Mouse (Mus musculus) right cerebral cortex, postnatal 4 days (tissue): ENCODE data around the gene Tbc1d16.

Source experiments
- DNase-seq: peaks from one replicate; pipeline ENCODE4 v3.0.0-alpha.2; 2022

The Tbc1d16 gene

DNA sequence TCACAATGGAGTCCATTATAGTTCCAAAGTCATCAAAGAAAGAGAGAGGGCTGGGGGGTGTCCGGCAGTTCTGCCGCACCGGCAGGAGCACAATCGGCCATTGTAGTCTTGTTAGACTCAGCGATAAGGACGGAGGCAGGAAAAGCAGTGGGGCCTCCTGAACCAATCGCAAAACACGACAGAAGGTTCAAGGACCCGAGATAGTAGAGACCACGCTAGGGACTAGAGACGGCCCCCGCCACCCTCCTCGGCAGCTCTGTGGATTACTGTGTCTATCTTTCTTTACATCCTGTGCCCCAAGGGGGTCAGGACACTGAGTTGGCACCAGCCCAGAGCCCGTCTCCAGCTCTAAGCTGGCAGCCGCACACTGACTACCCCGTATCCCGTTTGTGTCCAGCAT lies 93.7 kb downstream of the Tbc1d16 start:
- DNase-seq: peak; percentile 34

DNA sequence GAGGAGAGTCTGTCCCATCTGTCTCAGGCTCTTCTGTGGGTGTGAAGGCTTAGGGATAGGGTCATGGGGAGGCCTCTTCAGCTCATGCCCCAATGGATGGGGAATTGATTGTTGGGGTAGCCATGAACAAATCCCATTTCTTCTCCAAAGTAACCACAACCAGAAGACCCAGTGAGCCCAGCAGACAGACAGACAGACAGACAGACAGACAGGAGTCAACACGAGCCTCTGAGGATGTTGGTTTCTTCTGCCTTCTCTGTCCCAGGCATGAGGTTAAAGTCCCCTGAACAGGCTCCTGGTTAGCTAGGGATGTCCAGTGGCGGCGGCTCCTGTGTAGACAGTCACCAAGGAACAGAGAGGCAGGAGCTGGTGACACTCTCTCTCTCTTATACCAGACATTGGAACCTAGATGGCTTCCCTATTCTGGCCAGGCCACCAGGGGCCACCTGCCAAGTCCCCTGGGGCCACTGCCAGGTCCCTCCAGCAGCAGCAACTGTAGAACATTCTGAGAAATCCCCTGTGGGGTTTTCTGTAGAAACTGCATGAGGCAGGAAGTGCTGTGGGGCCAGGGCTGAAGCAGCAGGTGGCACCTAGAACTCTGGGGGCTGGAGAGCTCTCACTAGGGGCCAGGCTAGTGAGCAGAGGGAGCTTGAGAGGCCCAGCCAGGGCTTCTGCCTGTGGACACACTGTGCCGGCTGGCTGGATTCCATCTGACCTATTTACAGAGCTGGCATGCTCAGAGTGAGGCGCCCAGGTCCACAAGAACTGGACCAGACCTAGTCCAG lies 94.7 kb downstream of the Tbc1d16 start:
- DNase-seq: peak; percentile 58

DNA sequence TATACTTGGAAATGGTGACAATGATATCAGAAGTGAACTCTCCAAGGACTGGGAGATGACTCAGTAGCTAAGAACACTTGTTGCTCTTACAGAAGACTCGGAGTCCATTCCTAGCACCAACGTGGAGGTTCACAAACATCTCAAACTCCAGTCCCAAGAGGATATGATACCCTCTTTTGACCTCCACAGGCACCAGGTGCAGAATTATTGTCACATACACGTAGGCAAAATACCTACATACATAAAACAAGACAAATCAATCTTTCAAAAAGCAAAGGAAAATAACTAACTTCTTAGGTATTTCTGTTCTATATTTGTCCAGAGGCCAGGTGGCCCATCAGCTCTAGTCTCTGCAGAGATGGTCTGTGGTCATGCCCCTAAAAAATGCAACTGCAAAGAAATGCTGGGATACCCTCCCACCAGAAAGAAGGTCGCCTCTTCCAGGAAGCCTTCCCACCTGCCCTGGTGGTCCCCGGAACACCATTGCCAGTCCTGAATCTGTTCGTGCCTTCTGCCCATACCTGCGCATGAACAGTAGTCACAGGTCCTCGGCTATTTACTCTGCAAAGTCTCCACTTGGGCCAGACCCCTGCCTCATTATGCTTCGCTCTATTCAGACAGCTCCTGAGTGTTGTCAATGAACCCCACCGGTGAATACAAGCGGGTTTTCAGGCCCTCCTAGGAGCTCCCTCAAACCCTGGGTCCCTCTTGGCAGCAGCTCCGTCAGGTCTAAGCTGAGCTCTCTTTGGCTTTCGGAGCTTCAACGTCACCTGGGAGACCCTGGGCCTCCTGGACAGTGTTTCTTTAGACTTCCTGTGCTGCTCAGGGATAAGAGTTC lies 95.9 kb downstream of the Tbc1d16 start:
- DNase-seq: no peak

DNA sequence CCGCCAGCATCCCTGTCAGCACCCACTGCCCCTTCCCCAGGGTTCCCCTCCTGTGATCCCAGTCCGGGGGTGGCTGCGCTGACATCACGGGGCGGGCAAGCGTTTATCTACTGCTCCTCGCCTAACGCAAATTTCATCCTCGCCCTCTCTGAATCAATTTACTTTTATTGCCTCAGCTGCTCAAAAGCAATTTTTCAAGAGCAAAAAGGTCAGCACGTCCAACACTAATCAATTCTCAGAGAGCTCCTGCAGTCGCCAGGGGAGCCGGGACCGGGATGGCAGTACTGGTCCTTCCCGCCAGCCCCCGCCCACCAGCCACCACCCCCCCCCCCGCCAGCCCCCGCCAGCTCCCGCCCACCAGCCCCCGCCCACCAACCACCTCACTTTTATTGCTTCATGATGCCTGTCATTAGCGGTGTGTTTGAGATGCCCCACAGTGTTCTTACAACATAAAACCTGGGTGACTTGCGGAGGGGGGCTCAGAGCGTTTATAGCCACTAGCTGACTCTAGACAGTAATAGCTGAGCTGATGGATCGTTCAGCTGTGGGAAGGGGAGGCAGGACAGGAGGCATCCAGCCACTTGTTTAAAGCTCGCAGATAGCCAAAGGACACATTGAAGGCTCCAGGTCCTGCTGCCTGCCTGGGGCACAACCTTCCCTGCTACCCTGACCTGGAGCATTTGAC lies 98.1 kb downstream of the Tbc1d16 start:
- DNase-seq: no peak

DNA sequence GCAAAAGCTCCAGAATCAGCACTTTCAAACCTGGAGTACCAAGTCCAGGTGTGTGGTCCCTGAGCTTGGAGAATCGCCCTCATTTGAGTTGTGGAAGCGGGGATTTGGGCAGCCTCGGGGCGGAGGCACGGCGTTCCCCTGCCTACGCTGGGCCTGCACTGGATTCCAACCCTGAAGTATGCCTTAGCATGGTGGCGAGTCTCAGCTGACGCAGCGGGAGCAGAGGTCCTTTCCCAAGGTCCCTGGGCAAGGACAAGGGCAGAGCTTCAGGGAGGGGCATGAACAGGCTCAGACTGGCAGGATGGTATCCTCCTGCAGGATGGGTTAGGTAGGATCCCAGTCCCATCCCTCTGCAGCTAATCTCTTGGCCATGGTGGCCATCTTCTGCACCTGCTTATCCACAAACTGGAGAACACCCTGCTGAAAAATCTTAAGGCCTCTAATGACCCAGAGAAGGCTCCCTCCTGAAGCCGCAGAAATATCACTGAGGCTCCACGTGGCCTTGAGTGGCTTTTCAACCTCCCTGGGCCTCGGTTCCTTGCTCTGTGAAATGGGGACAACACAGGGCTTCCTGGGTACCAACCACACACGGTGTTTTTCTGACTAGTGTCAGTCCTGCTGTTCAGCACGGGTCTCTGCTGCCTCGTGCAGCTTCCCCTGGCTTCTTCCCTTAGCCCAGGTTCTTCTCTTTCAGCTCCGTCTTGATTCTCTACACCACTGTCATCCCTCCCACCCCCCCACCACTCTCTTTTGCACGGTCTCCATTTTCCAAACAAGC lies 98.8 kb downstream of the Tbc1d16 start:
- DNase-seq: no peak

DNA sequence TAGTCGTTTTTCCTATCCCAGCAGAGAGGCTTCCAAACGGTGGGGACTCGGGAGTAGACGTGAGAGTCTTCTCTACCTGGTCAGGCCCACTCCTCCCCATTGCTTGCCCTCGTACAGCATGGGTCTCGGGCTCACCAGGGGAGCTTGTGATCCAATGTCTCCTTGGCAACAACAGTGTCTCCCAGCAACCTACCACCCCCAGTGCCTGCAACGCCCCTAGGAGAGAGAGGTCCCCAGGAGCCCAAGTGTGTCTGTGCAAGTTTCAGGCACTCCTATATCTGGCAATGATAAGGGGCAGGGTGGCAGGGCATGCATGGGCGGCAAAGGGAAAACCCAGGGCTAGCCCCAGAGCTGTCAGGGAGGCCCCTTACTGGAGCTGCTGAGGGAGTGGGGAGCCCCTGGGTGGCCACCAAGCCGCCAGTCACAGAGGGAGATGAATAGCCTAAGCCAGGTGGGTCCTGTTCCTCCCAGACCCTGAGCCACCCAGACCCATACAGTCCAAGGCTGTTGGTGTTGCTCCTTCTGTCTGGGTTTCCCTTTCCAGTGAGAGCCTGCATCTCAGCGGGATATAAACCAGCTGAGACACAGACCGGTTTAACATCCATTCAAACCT lies 99.5 kb downstream of the Tbc1d16 start:
- no peak for DNase-seq

DNA sequence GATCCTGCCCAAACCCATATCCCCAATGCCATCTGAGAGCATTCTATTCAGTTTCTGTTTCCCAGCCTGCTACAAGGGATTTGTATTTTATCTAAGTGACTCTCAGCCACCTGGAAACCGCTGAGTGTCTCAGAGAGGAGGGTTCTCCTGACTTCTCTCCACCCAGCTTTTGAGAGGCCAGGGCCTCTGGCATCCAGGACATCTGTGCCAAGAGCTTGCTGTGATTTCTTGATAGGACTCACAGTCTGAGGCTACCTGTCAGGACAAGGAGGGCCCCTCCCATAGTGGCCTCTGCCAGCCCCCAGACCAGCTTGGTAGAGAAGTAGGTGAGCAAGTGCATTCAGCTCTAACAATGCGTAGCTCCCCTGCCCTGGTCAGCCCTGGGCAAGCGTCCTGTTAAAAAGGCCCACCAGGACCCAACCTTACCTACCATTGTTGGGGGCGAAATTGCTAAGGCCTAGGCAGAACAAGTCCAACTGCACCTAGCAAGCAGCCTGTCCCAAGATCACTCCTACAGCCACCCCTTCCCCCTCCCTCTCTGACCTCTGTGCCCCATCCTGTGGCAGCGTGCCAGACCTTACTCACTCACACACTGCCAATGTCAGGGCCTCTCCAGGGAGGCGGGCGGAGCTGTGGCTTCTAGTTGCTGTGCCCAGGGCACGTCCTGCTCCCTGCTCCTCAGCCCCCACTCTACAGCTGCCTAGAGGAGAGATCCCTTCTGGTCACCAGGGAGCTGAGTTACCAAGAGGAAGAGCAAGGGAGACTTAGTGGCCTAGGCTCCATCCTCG lies 100.4 kb downstream of the Tbc1d16 start:
- DNase-seq: no peak

DNA sequence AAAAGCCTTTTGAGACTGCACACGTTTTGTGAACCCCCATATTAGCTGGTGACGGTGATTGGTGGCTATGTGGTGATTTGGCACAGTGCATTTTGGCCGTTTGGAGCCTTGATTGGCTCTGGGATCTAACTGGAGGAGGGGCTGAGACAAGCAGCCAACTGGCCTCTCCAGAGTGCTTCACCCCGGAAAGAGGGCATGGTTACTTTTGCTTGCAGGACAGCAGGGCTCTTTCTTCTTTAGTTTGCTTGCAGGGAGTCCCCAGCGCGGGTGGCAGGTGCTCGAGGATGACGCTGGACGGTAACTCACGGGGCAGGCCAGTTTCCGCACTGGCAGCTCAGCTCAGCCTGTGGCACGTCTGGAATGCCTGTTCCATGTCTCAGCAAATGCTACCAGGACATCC lies 101.2 kb downstream of the Tbc1d16 start:
- no peak for DNase-seq

DNA sequence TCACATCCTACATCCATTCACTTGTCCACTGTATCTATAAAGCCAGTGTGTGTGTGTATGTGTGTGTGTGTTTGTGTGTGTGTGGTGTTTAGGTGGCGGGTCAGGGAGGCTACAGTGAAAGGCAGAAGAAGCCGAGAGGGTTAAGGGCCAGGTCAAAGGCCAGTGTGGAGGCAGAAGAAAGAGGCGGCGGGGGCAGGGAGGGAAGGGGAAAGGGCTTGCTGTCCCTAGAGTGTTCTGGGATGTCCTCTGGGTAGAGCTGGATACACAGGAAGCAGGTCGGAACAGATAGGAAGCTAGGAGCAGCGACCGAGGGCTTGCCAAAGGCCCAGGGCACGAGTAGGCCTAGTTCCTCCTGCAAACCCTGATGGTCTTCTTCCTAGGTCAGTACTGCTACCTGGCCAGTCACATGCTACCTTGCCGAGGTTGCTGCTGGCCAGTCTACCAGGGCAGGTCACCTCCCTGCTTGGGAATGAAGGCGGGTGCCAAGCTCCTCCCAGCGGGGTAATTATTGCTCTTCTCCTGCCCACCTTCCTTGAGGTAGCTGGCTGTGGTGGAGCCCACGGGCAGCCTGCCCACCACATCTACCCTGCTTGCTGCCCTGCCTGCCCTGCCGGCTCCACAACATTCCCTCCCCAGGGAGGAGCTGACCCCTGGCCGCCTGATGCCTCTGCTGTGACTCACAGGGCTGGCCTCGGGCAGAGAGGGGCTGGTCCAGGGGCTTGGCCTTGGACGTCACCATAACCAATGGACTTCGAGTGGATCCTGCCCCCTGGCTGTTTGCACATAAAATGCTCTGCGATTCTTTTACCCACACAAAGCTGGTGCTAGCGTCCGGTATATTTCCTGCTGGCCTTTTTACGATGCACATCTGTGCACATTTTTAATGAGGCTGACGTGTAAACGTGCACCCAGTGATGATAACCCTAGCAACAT lies 102.1 kb downstream of the Tbc1d16 start:
- DNase-seq: peak; percentile 35

DNA sequence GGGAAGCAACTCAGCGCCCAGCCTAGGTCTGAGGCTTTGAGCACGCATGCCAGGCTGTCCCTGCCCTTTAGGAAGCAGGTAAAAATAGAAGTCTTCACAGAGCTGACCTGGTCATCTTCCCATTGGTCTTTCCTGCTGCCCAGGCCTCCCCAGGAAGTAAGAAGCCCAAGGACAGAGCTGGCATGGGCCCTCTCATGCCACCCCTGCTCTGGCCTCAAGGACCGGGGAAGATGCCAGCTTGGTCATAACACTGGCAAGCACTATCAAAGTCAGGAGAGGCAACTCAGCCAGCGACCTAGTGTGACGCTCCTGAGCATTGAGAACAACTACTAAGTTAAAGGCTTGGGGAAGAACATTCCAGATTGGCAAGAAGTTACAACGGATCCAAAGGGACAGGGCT lies 103.8 kb downstream of the Tbc1d16 start:
- DNase-seq: no peak

DNA sequence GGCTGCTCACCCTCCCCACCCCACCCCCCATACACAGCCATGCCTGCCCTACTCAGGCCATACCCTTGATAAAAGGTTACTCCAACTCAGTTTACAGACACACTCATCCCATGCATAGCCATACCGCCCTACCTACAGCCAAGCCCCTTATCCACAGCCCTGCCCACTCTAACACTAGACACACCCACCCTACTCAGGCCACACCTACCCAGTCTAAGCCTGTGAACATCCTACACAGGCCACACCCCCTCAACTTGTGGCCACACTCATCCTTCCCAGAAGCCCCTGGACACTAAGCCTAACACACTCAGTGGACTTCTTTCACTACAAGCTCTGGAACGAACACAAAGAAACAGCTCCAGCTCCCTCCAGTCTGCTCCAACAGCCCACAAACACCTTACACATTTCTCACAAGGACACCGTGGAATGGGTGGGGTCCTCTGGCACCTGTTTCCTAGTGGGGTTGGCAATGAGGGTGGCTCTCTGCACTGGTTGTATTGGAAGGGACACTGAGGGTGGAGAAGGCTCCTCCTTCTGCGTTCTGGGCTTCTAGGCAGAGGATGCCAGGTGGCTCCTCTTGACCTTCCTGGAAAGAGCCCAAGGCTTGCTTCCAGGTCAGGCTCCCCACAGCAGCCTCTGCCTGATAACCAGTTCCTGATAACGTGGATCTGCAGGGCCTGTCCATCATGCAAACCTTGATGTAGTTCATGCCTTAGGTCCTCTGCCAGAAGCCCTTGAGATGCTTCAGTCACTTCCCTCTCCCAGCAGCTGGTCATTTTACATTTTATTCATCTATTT lies 104.6 kb downstream of the Tbc1d16 start:
- no peak for DNase-seq

DNA sequence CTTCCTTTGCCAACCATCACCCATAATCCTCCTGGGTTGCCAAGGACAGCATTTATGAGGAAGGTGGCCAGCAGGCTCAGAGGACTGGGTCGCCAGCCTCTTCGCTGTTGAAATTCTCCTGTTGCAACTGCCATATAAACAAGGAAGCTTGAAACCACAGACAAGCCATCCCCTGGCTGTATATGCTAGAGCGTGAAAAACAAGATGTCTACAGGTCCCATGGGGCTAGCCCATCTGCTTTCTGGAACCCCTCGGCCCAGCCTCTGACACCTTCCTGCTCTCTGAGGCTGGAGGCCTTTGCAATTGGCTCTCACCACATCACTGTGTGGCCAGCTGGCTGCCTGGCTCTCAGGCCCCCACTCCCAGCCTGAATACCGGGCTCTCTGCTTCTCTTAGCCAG lies 105.9 kb downstream of the Tbc1d16 start:
- DNase-seq: no peak

DNA sequence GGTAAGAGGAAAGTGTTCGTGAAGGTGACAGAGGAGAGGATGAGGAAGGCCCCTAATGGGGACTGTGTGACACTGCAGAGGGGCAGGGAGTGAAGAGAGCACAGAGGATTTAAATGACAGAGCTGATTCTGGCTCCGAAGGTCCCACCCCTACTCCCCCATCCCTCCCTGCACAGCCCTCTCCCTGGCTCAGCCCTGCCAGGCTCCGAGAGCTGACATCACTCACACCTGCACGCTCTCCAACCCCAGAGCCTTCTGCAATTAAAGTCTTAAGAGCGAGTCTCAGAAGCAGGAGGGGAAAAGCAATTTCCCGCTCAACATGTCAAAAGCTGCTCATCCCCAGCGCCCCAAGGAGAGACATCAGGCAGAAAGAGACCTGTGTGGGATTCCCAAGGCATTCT lies 109.4 kb downstream of the Tbc1d16 start:
- DNase-seq: no peak

DNA sequence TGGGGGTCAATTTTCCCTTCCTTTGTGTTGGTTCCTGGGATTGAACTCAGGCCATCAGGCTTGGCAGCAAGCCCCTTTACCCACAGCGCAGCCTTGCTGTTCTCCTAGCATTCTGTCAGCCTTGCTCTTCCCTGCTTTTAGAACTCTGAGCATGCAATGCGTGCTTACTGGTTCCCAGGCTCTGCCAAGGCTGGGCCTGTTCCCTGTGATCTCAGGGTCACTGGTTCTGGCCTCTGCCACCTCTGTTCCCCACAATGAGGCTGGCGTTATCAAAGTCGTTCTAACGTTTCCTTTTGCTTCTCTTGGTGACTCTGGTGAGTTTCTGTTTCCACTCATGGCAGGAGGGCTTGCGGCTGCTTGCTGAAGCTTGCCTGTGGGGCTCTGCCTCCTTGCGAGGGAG lies 110.4 kb downstream of the Tbc1d16 start:
- DNase-seq: no peak

DNA sequence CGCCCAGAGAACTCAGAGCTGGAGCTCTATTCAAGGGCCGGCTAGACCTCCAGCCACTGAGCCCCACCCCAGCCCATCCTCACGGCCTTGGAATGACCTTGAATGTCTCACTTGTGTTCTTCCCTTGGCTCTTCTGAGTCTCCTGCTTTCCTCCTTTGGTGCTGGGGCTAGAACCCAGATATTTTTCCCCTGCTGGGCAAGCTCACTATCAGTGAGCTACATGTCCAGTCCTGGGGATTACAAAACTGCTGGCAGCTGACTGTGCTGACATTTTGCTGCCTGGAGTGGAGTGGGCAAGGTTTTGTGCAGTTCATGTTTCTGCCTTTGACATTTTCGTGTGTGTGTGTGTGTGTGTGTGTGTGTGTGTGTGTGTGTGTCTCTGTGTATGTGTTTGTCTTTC lies 111.3 kb downstream of the Tbc1d16 start:
- DNase-seq: no peak

DNA sequence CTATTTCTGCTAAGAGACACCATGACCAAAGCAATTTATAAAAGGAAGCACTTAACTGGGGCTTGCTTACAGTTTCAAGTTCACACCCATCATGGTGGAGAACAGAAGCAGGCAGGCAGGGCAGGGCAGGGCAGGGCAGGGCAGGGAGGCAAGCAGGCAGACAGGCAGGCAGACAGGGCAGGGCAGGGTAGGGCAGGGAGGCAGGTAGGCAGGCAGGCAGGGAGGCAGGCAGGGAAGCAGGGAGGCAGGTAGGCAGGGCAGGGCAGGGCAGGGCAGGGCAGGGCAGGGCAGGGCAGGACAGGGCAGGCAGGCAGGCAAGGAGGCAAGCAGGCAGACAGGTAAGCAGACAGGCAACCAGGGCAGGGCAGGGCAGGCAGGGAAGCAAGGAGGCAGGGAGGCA lies 115.6 kb downstream of the Tbc1d16 start:
- DNase-seq: no peak

DNA sequence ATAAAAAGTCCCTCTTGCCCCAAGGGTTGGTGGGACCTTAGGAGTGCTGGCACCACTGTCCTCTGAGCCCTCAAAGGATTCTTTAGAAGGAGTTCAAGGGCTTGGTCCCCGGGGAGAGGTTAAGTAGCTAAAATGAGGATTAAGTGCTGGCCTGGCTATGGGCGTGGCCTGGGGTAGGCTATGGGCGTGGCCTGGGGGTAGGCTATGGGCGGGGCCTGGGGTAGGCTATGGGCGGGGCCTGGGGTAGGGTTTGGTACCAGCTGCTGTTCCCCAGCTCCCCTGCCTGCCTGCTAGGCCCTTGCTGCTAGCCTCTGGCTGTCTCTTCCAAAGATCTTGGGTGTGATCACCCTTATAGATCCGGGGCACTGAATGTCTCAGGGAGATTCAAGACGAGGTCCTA lies 117.0 kb downstream of the Tbc1d16 start:
- DNase-seq: no peak

DNA sequence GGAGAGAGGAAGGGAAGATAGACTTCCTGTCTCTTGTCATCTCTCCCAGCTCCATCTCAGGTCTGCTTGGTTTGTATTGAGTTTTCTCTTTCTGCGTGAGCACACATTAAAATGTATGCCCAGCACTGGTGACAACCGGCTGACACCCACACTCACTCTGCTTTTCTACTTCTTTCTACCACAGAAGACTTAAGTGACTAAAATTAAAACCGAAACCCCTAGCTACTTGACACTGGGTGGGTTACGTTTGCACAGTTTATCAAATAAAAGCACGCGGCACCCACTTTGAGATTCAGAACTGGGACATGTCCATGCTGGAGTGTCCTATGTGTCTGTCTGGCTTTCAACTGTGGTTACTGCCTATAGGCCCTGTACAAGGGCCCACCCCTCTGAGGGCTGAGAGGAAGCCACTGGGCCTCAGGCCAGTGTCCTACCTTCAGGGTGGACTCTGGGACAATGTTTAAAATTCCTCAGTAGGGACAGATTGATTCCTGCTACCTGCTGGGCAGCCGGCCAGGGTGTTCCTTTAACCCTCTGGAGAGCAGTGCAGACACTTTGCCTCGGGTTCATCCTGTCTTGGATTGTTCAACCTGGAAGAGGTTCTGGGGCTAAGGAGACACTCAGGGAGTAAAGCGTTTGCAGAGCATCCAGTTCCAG lies 118.8 kb downstream of the Tbc1d16 start:
- DNase-seq: no peak
